Mouse (Mus musculus) lung, adult 2 months (tissue): ENCODE results near the gene Dhfr.

Source experiments
- CTCF ChIP-seq: fragments of 200-500 bp; IDR thresholded peaks from 2 replicates; pipeline ENCODE4 v1.5.1; 2011; ENCODE audit warnings: mild to moderate bottlenecking, low read length, control low read depth; ENCODE audit not compliant: insufficient read depth
- POLR2A ChIP-seq: fragments of 200-500 bp; IDR thresholded peaks from 2 replicates; pipeline ENCODE4 v1.6.1; 2011; ENCODE audit warnings: low read depth, mild to moderate bottlenecking, control low read depth, low read length, borderline replicate concordance; ENCODE audit errors: extremely low read depth

DNA sequence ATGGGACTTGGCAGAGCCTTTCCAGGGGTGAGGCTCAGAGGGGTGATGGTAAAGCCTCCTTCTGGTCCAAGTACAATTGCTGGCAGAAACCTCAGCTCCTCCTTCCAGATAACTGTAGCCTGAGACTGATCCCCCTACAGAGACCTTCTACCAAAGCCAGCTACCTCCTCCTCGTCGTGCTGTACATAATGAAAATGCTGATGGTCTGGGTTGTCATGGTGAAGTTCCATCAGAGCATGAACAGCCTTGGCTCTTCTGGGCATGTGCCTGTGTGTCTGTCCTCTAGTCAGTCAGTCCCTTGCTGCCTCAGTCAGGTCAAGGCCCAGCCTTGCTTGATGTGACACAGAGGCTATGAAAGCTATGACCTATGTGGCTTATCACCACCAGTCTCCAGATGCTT lies 56.0 kb downstream of the Dhfr start:
- TF ChIP-seq CTCF = no peak
- no peak for TF ChIP-seq POLR2A
